ENCODE assay signal across 8 mouse cellular contexts in genomic region chr15:99875334-99875869, GRCm38 (mm10). TPM values are rescaled to one million over a fixed set of nuclear protein-coding genes. Genes with fewer than 3 reads are reported as not detected.
A peak's percentile ranks its signal among the peaks of the same experiment; 100 is the strongest.
DNase-seq lines count a peak whose midpoint lies in the region; ATAC-seq and TF ChIP-seq lines count a peak whose summit lies in the region.

Gene Lima1, minus strand, starts transcription at chr15:99875456.

- no peaks in the 10 kb centered on the region for H3K9me3 ChIP-seq in CH12.LX (replicated peaks; ENCODE audit: low read length)
- no peaks in the 10 kb centered on the region for H3K9me3 ChIP-seq in forebrain, embryonic 13.5 days (replicated peaks)
- no peaks in the 10 kb centered on the region for H3K9me3 ChIP-seq in liver, postnatal 0 days (ENCODE audit: low read length)
- no peaks in the 10 kb centered on the region for H3K9me3 ChIP-seq in neural tube, embryonic 14.5 days (ENCODE audit: control insufficient read depth, low read length)

- no peak for TF ChIP-seq CTCF in CH12.LX (conservative IDR thresholded peaks at IDR 0.05 in 1 of 2, IDR thresholded peaks at IDR 0.05 in 1 of 2; ENCODE audit: low read depth in 2 of 2, low read length in 2 of 2)
- TF ChIP-seq CTCF in liver, postnatal 0 days (IDR thresholded peaks at IDR 0.05; ENCODE audit: low read depth): no peak

- peaks cover 0 to 2% of the 10 kb centered on the region in 2 experiments for H3K36me3 ChIP-seq in CH12.LX (replicated peaks in 1 of 2; ENCODE audit: control insufficient read depth in 1 of 2, insufficient read depth in 1 of 2, low read length in 1 of 2)
- no peaks in the 10 kb centered on the region for H3K36me3 ChIP-seq in forebrain, embryonic 13.5 days (ENCODE audit: poor library complexity, severe bottlenecking)
- no peaks in the 10 kb centered on the region for H3K36me3 ChIP-seq in liver, postnatal 0 days (replicated peaks; ENCODE audit: insufficient read depth, low read length)
- H3K36me3 ChIP-seq in neural tube, embryonic 14.5 days (ENCODE audit: control insufficient read depth, insufficient read depth, low read length): no peaks in the 10 kb centered on the region

- under 1% methylated on average over 38 of the region's 38 CpGs for WGBS in forebrain, embryonic 13.5 days
- WGBS in large intestine, adult 2 months: under 1% methylated on average over 38 of the region's 38 CpGs
- under 1% methylated on average over 36 of the region's 38 CpGs for WGBS in liver, postnatal 0 days (ENCODE audit: insufficient replicate concordance)
- WGBS in neural tube, embryonic 14.5 days: under 1% methylated on average over 33 of the region's 38 CpGs

- peak within 1 kb of the TSS; percentile 53 to 74 (median 55) for H3K4me3 ChIP-seq in CH12.LX (replicated peaks in 1 of 3; ENCODE audit: low read depth in 2 of 3, low read length in 2 of 3, poor library complexity in 1 of 3)
- H3K4me3 ChIP-seq in forebrain, embryonic 13.5 days: peak within 1 kb of the TSS; percentile 61
- peak within 1 kb of the TSS; percentile 57 for H3K4me3 ChIP-seq in liver, postnatal 0 days (ENCODE audit: low read depth, low read length)
- peak within 1 kb of the TSS; percentile 75 for H3K4me3 ChIP-seq in neural tube, embryonic 14.5 days (ENCODE audit: low read depth, low read length)

- peak within 1 kb of the TSS; percentile 75 for H3K4me2 ChIP-seq in CH12.LX (ENCODE audit: insufficient read depth, low read depth, poor library complexity, severe bottlenecking)
- peak within 1 kb of the TSS; percentile 92 for H3K4me2 ChIP-seq in forebrain, embryonic 13.5 days
- H3K4me2 ChIP-seq in liver, postnatal 0 days (ENCODE audit: low read depth, low read length): peak within 1 kb of the TSS; percentile 90
- H3K4me2 ChIP-seq in neural tube, embryonic 14.5 days (ENCODE audit: low read depth, low read length): peak within 1 kb of the TSS; percentile 92

- peaks cover 8% of the 10 kb centered on the region for H3K27me3 ChIP-seq in CH12.LX (replicated peaks)
- H3K27me3 ChIP-seq in forebrain, embryonic 13.5 days: no peaks in the 10 kb centered on the region
- no peaks in the 10 kb centered on the region for H3K27me3 ChIP-seq in liver, postnatal 0 days (ENCODE audit: insufficient read depth, low read length)
- no peaks in the 10 kb centered on the region for H3K27me3 ChIP-seq in neural tube, embryonic 14.5 days (ENCODE audit: control insufficient read depth, insufficient read depth, low read length)

- DNase-seq in CH12.LX (ENCODE audit: extremely low read depth): peak; percentile 92
- peak; percentile 55 for DNase-seq in c-Kit-positive CD71-positive TER-119-positive erythroid progenitor cells, embryonic 14.5 days (ENCODE audit: low spot score)
- peak; percentile 90 for DNase-seq in heart, postnatal 10 days
- DNase-seq in large intestine, adult 2 months (ENCODE audit: low read depth, low spot score): no peak
- peak; percentile 92 for DNase-seq in liver, postnatal 0 days
- DNase-seq in testis, postnatal 10 days (ENCODE audit: low spot score): peak; percentile 92

- TF ChIP-seq POLR2A in CH12.LX (IDR thresholded peaks at IDR 0.05; ENCODE audit: low read depth, low read length): peak; percentile 47

- TF ChIP-seq EP300 in CH12.LX (IDR thresholded peaks at IDR 0.05; ENCODE audit: low read length): no peak
- TF ChIP-seq EP300 in liver, postnatal 0 days (IDR thresholded peaks at IDR 0.05; ENCODE audit: low read depth): no peak

- in situ Hi-C loops in CH12.LX (cut with MboI; ENCODE audit: low pct_ligation_motif_present, low pct_unique_long_range_greater_than_20kb, low sequenced_read_pairs): no loop called here

- H3K4me1 ChIP-seq in CH12.LX (ENCODE audit: control insufficient read depth in 1 of 2, insufficient read depth in 2 of 2): peaks cover 3 to 17% of the 10 kb centered on the region in 2 experiments; a peak in 2 of 4 replicates
- peaks cover 26% of the 10 kb centered on the region for H3K4me1 ChIP-seq in forebrain, embryonic 13.5 days
- peaks cover 25% of the 10 kb centered on the region for H3K4me1 ChIP-seq in liver, postnatal 0 days (ENCODE audit: insufficient read depth)
- H3K4me1 ChIP-seq in neural tube, embryonic 14.5 days (ENCODE audit: control insufficient read depth, insufficient read depth, low read length): peaks cover 13% of the 10 kb centered on the region

- intact Hi-C loops in heart, postnatal 10 days (cut with DNase I): loop anchor here (5.0 kb wide), 1 partner anchor 73 kb away; no protein-coding TSS in a partner anchor

- peak; percentile 96 for ATAC-seq in forebrain, embryonic 13.5 days
- peak; percentile 94 for ATAC-seq in liver, postnatal 0 days
- ATAC-seq in neural tube, embryonic 14.5 days (ENCODE audit: low read depth): peak; percentile 94

- dilution Hi-C loops in CH12.LX (cut with MboI; ENCODE audit: extremely low pct_ligation_motif_present, extremely low pct_unique_long_range_greater_than_20kb, low sequenced_read_pairs): no loop called here

- no peaks in the 10 kb centered on the region for H3K79me2 ChIP-seq in CH12.LX (replicated peaks; ENCODE audit: control insufficient read depth, extremely low read depth, insufficient read depth, poor library complexity, severe bottlenecking)

- TF ChIP-seq RAD21 in CH12.LX (IDR thresholded peaks at IDR 0.05; ENCODE audit: low read depth, low read length): no peak

- peak within 1 kb of the TSS; percentile 54 for H3K9ac ChIP-seq in CH12.LX (ENCODE audit: insufficient read depth, low read depth)
- H3K9ac ChIP-seq in forebrain, embryonic 13.5 days: peak within 1 kb of the TSS; percentile 76
- H3K9ac ChIP-seq in liver, postnatal 0 days (replicated peaks): peak within 1 kb of the TSS; percentile 59
- peak within 1 kb of the TSS; percentile 70 for H3K9ac ChIP-seq in neural tube, embryonic 14.5 days (replicated peaks; ENCODE audit: low read depth, low read length)

- H3K27ac ChIP-seq in CH12.LX (ENCODE audit: insufficient read depth, low read depth): no peak within 1 kb of the TSS
- H3K27ac ChIP-seq in forebrain, embryonic 13.5 days: no peak within 1 kb of the TSS
- H3K27ac ChIP-seq in liver, postnatal 0 days (ENCODE audit: low read depth): peak within 1 kb of the TSS; percentile 58
- 0 out of 2 replicates have a peak within 1 kb of the TSS, but pooled peaks have one; percentile 10 for H3K27ac ChIP-seq in neural tube, embryonic 14.5 days (ENCODE audit: low read depth, low read length)

TF ChIP-seq in CH12.LX, 34 proteins besides CTCF, POLR2A, EP300 and RAD21:
- TF ChIP-seq USF1 (IDR thresholded peaks at IDR 0.05; ENCODE audit: low read depth, low read length): peak; percentile 55
- TF ChIP-seq PAX5 (IDR thresholded peaks at IDR 0.05; ENCODE audit: low read length): no peak
- peak; percentile 68; the same call in 1 of the 2 replicates for TF ChIP-seq MAX (IDR thresholded peaks at IDR 0.05; ENCODE audit: low read length)
- peak; percentile 45; the same call in 1 of the 2 replicates for TF ChIP-seq SIN3A (IDR thresholded peaks at IDR 0.05; ENCODE audit: low read length)
- peak; percentile 90 for TF ChIP-seq BHLHE40 (IDR thresholded peaks at IDR 0.05; ENCODE audit: low read depth, low read length)
- TF ChIP-seq ZKSCAN1 (IDR thresholded peaks at IDR 0.05; ENCODE audit: borderline replicate concordance, low read depth, low read length): no peak
- TF ChIP-seq MAZ (IDR thresholded peaks at IDR 0.05; ENCODE audit: low read depth, low read length): no peak
- 0 out of 2 replicates have a peak, but pooled peaks have one; percentile 8 for TF ChIP-seq ELF1 (IDR thresholded peaks at IDR 0.05; ENCODE audit: low read depth, low read length)
- TF ChIP-seq TCF12 (IDR thresholded peaks at IDR 0.05; ENCODE audit: low read depth, low read length): no peak

RNA-seq across cellular contexts. Expression of gene Lima1, which starts in this region (rescaled TPM):
- 16.8 and 18.7 TPM in 2 replicates for total RNA-seq in CH12.LX (2012; rRNA removed)
- total RNA-seq in CH12.LX (2014; rRNA removed): 10.0 and 10.3 TPM in 2 replicates
- 24.4 and 26.9 TPM in 2 replicates for polyA plus RNA-seq in CH12.LX (2012; ENCODE audit: insufficient read length, low read depth)
- polyA plus RNA-seq in forebrain, embryonic 13.5 days (2015; fragmentation: Nextera tagmentation; extraction: Ambion mirVana): 33.5 and 37.5 TPM in 2 replicates
- 10 to 100 TPM; 27.9 to 32.8 TPM for total RNA-seq in heart, postnatal 10 days (2021)
- 42.8 and 81.9 TPM in 2 replicates for polyA plus RNA-seq in large intestine, adult 2 months (2012; rRNA removed)
- polyA plus RNA-seq in liver, postnatal 0 days (2015; fragmentation: Nextera tagmentation; extraction: Ambion mirVana): 14.8 and 15.0 TPM in 2 replicates
- 14.9 and 20.4 TPM in 2 replicates for polyA plus RNA-seq in neural tube, embryonic 14.5 days (2014; fragmentation: Nextera tagmentation; extraction: Ambion mirVana)

Comparison
In these comparisons a context has a peak if more than half of its experiments do, and no peak if none do; other contexts are left out.
1. H3K27ac ChIP-seq: peak in liver, postnatal 0 days (single experiment) and neural tube, embryonic 14.5 days (single experiment); none in CH12.LX (single experiment) and forebrain, embryonic 13.5 days (single experiment).
2. Peak in every context shown above with its lines, with median percentiles within 50 percentile points of each other: H3K4me2 ChIP-seq, H3K4me3 ChIP-seq, H3K9ac ChIP-seq and ATAC-seq.